Mouse (Mus musculus) intestine, embryonic 15.5 days (tissue): ENCODE results near the gene Rbm4b. TPM values are rescaled to one million over a fixed set of nuclear protein-coding genes. Genes with fewer than 3 reads are reported as not detected.
"Not testable (repeated sequence)": the region's sequence is repeated elsewhere in the genome, so short reads cannot be mapped to it uniquely, and the experiment has no call there.

Experiments
- ATAC-seq: fragments of 200-750 bp; cut with Nextera tagmentation; 2 replicates; pipeline ENCODE4 v1.8.0; 2017; ENCODE audit warnings: moderate TSS enrichment, moderate library complexity
- H3K27ac ChIP-seq: fragments of 300-500 bp; sonication (generic); 2 replicates; pipeline ENCODE4 v1.5.1; 2015; ENCODE audit warnings: mild to moderate bottlenecking, inconsistent platforms
- H3K27me3 ChIP-seq: fragments of 300-500 bp; sonication (generic); replicated peaks from 2 replicates; pipeline ENCODE4 v1.6.1; 2015; ENCODE audit warnings: inconsistent platforms
- H3K36me3 ChIP-seq: fragments of 300-500 bp; sonication (generic); 2 replicates; pipeline ENCODE4 v1.6.1; 2015; ENCODE audit warnings: inconsistent platforms
- H3K4me1 ChIP-seq: fragments of 300-500 bp; sonication (generic); replicated peaks from 2 replicates; pipeline ENCODE4 v1.6.1; 2015; ENCODE audit warnings: inconsistent platforms
- H3K4me2 ChIP-seq: fragments of 300-500 bp; sonication (generic); replicated peaks from 2 replicates; pipeline ENCODE4 v1.6.1; 2015; ENCODE audit warnings: mild to moderate bottlenecking, inconsistent platforms
- H3K4me3 ChIP-seq: fragments of 300-500 bp; sonication (generic); replicated peaks from 2 replicates; pipeline ENCODE4 v1.5.1; 2015; ENCODE audit warnings: inconsistent platforms
- H3K9ac ChIP-seq: fragments of 300-500 bp; sonication (generic); 2 replicates; pipeline ENCODE4 v1.6.1; 2015; ENCODE audit warnings: inconsistent platforms
- H3K9me3 ChIP-seq: fragments of 300-500 bp; sonication (generic); 2 replicates; pipeline ENCODE4 v1.6.1; 2016; ENCODE audit warnings: inconsistent platforms
- WGBS: fragments of 180-500 bp; shearing (Covaris S2); methylation state at CpG from one replicate; pipeline ENCODE4 v1.1.7; 2015; 5-methylcytosine and 5-hydroxymethylcytosine counted together
- polyA plus RNA-seq: library from polyadenylated mRNA; unstranded; fragments of >200 nt; fragmentation: Nextera tagmentation; extraction: Ambion mirVana; gene quantifications from 2 replicates; pipeline ENCODE4 v1.2.1, GENCODE M21; 2015

Rbm4b gene
- polyA plus RNA-seq, 1 experiment from 2014 or later, result 47.1 TPM

DNA sequence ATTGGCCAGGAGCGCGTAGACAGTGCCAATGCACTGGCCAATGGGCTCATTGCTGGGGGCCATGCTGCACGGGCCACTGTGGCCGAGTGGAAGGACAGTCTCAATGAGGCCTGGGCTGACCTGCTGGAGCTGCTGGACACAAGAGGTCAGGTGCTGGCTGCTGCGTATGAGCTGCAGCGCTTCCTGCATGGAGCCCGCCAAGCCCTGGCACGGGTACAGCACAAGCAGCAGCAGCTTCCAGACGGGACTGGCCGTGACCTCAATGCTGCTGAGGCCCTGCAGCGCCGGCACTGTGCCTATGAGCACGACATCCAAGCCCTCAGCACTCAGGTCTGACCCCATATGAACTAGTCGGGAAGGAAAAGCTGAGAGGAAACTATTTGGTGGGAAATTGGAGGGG lies 9.7 kb upstream of the Rbm4b start:
- no peaks in the 10 kb centered on the region for H3K9me3 ChIP-seq
- no peaks in the 10 kb centered on the region for H3K27me3 ChIP-seq
- H3K4me2 ChIP-seq, result no peak overlapping the region
- H3K36me3 ChIP-seq, result no peaks in the 10 kb centered on the region
- no peak overlapping the region for H3K4me3 ChIP-seq
- no peak overlapping the region for H3K27ac ChIP-seq
- no peak for ATAC-seq
- no peak overlapping the region for H3K9ac ChIP-seq
- WGBS, result 82% methylated on average over 14 of the region's 14 CpGs
- H3K4me1 ChIP-seq, result peaks cover 5% of the 10 kb centered on the region

DNA sequence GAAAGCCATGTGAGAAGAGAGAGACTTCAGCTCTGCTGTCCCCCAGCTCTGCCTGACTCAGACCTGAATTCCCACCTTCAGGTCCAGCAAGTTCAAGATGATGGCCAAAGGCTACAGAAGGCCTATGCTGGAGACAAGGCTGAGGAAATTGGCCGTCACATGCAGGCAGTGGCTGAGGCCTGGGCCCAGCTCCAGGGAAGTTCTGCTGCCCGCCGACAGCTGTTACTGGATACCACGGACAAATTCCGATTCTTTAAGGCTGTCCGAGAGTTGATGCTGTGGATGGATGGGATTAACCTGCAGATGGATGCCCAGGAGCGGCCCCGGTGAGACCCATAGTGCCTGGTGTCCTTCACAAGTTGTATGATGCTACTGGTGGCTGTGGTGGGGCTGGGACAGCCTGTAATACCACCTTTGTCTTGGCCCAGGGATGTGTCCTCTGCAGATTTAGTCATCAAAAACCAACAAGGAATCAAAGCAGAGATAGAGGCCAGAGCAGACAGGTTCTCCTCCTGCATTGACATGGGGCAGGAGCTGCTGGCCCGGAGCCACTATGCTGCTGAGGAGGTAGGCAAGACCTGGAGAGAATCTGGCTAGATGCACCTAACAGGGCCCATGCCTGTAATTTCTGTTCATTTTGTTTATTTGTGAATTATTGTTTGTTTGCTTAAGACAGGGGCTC lies 8.5 kb upstream of the Rbm4b start:
- H3K9ac ChIP-seq, result no peak overlapping the region
- WGBS, result 90% methylated on average over 9 of the region's 9 CpGs
- peaks cover 5% of the 10 kb centered on the region for H3K4me1 ChIP-seq
- no peak overlapping the region for H3K27ac ChIP-seq
- no peak overlapping the region for H3K4me2 ChIP-seq
- ATAC-seq, result no peak
- no peaks in the 10 kb centered on the region for H3K27me3 ChIP-seq
- no peak overlapping the region for H3K4me3 ChIP-seq
- no peaks in the 10 kb centered on the region for H3K36me3 ChIP-seq
- H3K9me3 ChIP-seq, result no peaks in the 10 kb centered on the region

DNA sequence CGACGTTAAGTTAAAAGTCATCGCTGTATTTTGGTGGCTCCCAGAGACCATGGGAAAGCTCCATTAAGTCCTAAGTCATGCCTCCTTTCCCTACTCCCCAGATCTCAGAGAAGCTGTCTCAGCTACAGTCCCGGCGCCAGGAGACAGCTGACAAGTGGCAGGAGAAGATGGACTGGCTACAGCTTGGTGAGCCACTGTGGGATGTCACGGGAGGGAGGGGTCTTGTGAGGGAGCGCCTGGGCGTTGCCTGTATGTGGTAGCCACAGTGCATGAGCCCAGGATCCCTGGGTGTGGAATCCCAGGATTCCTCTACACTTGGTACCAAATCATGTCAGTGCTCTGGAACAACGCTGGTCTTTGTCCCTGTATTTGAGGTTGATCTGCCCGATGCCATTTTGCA lies 7.8 kb upstream of the Rbm4b start:
- 76% methylated on average over 10 of the region's 10 CpGs for WGBS
- no peak overlapping the region for H3K4me2 ChIP-seq
- H3K9me3 ChIP-seq, result no peaks in the 10 kb centered on the region
- H3K4me3 ChIP-seq, result no peak overlapping the region
- H3K27ac ChIP-seq, result no peak overlapping the region
- ATAC-seq, result no peak
- H3K9ac ChIP-seq, result no peak overlapping the region
- H3K4me1 ChIP-seq, result peaks cover 5% of the 10 kb centered on the region
- H3K27me3 ChIP-seq, result no peaks in the 10 kb centered on the region
- no peaks in the 10 kb centered on the region for H3K36me3 ChIP-seq

DNA sequence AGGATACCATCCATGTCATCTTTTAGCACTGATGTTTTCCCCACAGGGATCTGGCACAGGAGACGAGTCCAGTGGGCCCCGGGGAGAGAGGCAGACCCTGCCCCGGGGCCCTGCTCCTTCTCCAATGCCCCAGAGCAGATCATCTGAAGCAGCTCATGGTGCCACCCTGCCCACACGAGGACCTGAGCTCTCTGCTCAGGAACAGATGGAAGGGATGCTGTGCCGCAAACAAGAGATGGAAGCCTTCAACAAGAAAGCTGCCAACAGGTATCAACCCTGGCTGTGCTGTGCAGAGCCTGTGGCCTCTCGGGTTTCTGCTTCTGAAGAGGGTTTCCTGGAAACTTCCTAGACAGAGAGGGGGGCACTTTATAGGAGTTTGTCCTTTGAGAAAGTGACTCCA lies 6.3 kb upstream of the Rbm4b start:
- Histone ChIP-seq H3K4me1 (peaks cover 3% of the 10 kb centered on the region), H3K36me3 (no peaks in the 10 kb centered on the region), H3K4me2 (no peak overlapping the region), H3K27ac (no peak overlapping the region), H3K27me3 (no peaks in the 10 kb centered on the region), H3K4me3 (no peak overlapping the region), H3K9me3 (no peaks in the 10 kb centered on the region), H3K9ac (no peak overlapping the region)
- WGBS, result 82% methylated on average over 6 of the region's 6 CpGs
- ATAC-seq, result no peak

DNA sequence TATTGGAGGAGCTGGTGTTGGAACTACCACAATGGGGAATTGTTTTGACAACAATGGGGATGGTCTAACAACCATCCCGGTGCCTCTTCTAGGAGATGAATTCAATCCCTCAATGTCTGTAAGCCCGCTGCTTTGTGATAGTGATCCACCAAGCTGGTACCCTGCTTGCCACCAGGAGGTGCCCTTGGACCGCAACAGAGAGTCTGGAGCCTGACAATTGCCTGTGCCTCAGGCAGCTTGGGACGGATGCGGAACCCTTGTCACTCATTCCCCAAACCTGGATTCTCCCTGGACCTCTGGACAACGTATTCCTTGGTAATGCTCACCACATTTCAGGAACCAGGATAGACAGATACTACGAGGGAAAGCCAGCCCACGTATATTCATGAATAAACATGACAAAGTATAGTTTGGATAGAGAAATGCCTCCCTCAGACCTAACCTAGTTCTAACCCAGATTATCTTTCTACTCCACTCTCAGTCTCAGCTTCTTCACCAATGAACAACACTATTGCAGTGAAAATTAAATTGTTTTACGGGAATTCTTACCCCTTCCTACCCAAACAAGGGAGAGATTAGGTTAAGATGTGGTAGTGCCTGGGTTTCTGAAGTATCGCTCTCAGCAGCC lies 618 bp upstream of the Rbm4b start:
- no peaks in the 10 kb centered on the region for H3K36me3 ChIP-seq
- peaks cover 11% of the 10 kb centered on the region for H3K4me1 ChIP-seq
- H3K27me3 ChIP-seq, result no peaks in the 10 kb centered on the region
- H3K9ac ChIP-seq, result peak overlapping the region; percentile 67
- peak; percentile 71 for ATAC-seq
- no peaks in the 10 kb centered on the region for H3K9me3 ChIP-seq
- peak overlapping the region; percentile 68 for H3K4me3 ChIP-seq
- H3K4me2 ChIP-seq, result peak overlapping the region; percentile 84
- under 1% methylated on average over 10 of the region's 10 CpGs for WGBS
- peak overlapping the region; percentile 96 for H3K27ac ChIP-seq

GRCm38 (mm10) chr19:4756921-4757320 lies 624 bp downstream of the Rbm4b start:
- ATAC-seq, result no peak
- peak overlapping the region; percentile 96 for H3K27ac ChIP-seq
- peaks cover under 1% of the 10 kb centered on the region; the same call in 1 of the 2 replicates for H3K36me3 ChIP-seq
- H3K4me3 ChIP-seq, result peak overlapping the region; percentile 68
- H3K9me3 ChIP-seq, result no peaks in the 10 kb centered on the region
- WGBS, result 3% methylated on average over 9 of the region's 9 CpGs
- peak overlapping the region; percentile 67 for H3K9ac ChIP-seq
- peaks cover 11% of the 10 kb centered on the region for H3K4me1 ChIP-seq
- no peaks in the 10 kb centered on the region for H3K27me3 ChIP-seq
- H3K4me2 ChIP-seq, result peak overlapping the region; percentile 84

DNA sequence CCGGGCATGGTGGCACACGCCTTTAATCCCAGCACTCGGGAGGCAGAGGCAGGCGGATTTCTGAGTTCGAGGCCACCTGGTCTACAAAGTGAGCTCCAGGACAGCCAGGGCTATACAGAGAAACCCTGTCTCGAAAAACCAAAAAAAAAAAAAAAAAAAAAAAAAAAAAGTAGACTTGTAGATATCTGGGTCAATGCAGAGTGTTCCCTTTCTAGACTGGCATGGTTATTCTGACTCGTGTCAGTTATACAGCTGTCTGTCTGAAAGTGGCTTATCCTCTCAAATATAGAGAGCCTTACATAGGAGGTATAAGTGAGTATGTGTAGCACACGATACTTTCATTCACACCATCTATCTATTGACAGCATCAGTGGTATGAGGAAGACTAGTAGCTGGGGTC lies 4.2 kb downstream of the Rbm4b start:
- not testable (repeated sequence) for H3K27ac ChIP-seq, ATAC-seq, H3K9me3 ChIP-seq, H3K27me3 ChIP-seq, H3K9ac ChIP-seq, H3K4me2 ChIP-seq, H3K4me3 ChIP-seq
- H3K36me3 ChIP-seq, result peaks cover 10% of the 10 kb centered on the region; the same call in 1 of the 2 replicates
- H3K4me1 ChIP-seq, result peaks cover 11% of the 10 kb centered on the region
- 86% methylated on average over 8 of the region's 8 CpGs for WGBS

GRCm38 (mm10) chr19:4762876-4763275 lies 6.6 kb downstream of the Rbm4b start:
- H3K36me3 ChIP-seq, result peaks cover 18% of the 10 kb centered on the region
- no peak for ATAC-seq

DNA sequence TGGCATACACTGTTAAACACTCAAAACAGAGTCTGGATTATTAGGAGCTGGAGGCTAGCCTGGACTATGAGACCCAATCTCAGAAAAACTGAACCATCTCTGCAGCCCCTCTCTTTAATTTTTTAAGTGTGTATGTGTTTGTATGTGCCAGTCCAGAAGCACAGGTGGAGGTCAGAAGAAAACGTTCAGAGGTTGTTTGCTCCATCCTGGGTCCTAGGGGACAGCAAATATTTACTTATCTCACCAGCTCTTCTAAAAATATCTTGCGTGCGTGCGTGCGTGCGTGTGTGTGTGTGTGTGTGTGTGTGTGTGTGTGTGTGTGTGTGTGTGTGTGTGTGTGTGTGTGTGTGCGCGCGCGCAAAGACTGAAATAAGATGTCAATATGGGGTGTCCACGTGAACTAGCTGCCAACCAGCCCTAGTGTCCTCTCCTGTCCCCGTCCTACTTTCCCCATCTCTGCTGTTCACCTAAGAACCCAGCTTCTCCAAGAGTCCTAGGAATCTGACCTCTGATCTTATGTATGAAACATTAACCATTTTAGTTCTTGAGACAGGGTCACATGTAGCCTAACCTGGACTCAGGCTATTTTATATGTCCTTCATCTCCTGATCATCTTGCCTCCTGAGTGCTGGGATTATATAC lies 11.3 kb downstream of the Rbm4b start:
- H3K4me2 ChIP-seq, result no peak overlapping the region
- no peaks in the 10 kb centered on the region for H3K27me3 ChIP-seq
- 68% methylated on average over 8 of the region's 12 CpGs for WGBS
- H3K27ac ChIP-seq, result no peak overlapping the region
- ATAC-seq, result no peak
- H3K36me3 ChIP-seq, result peaks cover 23% of the 10 kb centered on the region
- no peaks in the 10 kb centered on the region for H3K9me3 ChIP-seq
- no peak overlapping the region for H3K9ac ChIP-seq
- H3K4me1 ChIP-seq, result no peaks in the 10 kb centered on the region
- no peak overlapping the region for H3K4me3 ChIP-seq

More at GRCm38 (mm10) chr19:4762876-4763275, 6.6 kb downstream of the Rbm4b start:
- H3K4me3 ChIP-seq, result no peak overlapping the region
- no peaks in the 10 kb centered on the region for H3K27me3 ChIP-seq
- H3K9me3 ChIP-seq, result no peaks in the 10 kb centered on the region
- 55% methylated on average over 1 of the region's 1 CpGs for WGBS
- no peak overlapping the region for H3K4me2 ChIP-seq
- no peak overlapping the region for H3K9ac ChIP-seq
- no peak overlapping the region for H3K27ac ChIP-seq
- peaks cover 6% of the 10 kb centered on the region for H3K4me1 ChIP-seq

DNA sequence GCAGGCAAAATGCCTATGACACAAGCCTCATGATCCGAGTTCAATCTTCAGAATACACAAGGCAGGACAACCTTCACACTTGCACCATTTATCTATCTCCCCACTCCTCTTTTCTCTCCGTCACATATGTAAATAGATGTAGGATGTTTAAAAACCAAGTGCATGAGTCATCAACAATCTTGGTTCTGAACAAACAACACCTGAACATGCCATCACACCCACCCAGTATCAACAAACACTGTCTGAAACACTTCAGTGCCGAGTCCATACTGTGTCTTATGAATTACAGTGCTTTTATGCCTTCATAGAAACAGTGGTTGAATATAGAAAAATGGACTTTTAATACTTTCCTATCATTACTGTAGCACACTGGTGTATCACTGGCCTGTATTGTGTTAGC lies 16.5 kb downstream of the Rbm4b start:
- Histone ChIP-seq H3K27ac (no peak overlapping the region), H3K27me3 (no peaks in the 10 kb centered on the region), H3K9me3 (no peaks in the 10 kb centered on the region), H3K4me1 (no peaks in the 10 kb centered on the region), H3K9ac (no peak overlapping the region), H3K4me2 (no peak overlapping the region), H3K4me3 (no peak overlapping the region), H3K36me3 (peaks cover 21% of the 10 kb centered on the region)
- 59% methylated on average over 3 of the region's 3 CpGs for WGBS
- ATAC-seq, result no peak

GRCm38 (mm10) chr19:4782891-4783290 lies 26.6 kb downstream of the Rbm4b start:
- no peak overlapping the region for H3K4me3 ChIP-seq
- no peaks in the 10 kb centered on the region for H3K27me3 ChIP-seq
- H3K9me3 ChIP-seq, result no peaks in the 10 kb centered on the region
- no peak overlapping the region for H3K27ac ChIP-seq
- H3K9ac ChIP-seq, result no peak overlapping the region
- H3K36me3 ChIP-seq, result peaks cover 27% of the 10 kb centered on the region
- 0 out of 2 replicates have a peak, but pooled peaks cover 3% of the 10 kb centered on the region for H3K4me1 ChIP-seq
- 90% methylated on average over 2 of the region's 2 CpGs for WGBS
- no peak overlapping the region for H3K4me2 ChIP-seq
- no peak for ATAC-seq

- WGBS, result 88% methylated on average over 7 of the region's 7 CpGs
- H3K36me3 ChIP-seq, result peaks cover 31% of the 10 kb centered on the region
These were observed 28.9 kb downstream of the Rbm4b start for GRCm38 (mm10) chr19:4785206-4785605.

More at GRCm38 (mm10) chr19:4785206-4785605, 28.9 kb downstream of the Rbm4b start:
- H3K9me3 ChIP-seq, result no peaks in the 10 kb centered on the region
- H3K4me3 ChIP-seq, result no peak overlapping the region
- no peaks in the 10 kb centered on the region for H3K27me3 ChIP-seq
- H3K4me2 ChIP-seq, result no peak overlapping the region
- H3K27ac ChIP-seq, result no peak overlapping the region
- peaks cover 6% of the 10 kb centered on the region; the same call in 1 of the 2 replicates for H3K4me1 ChIP-seq
- ATAC-seq, result no peak
- no peak overlapping the region for H3K9ac ChIP-seq
